Mouse (Mus musculus): Measurements from ENCODE around the gene Hsd17b2.

Gene Hsd17b2

GRCm38 (mm10) chr8:117772126-117772525, 70.4 kb downstream of the Hsd17b2 start:
- in situ Hi-C loops (cut with MboI, MseI), result loop anchor here (5.0 kb wide), 1 partner anchor 90 kb away; no protein-coding TSS in a partner anchor

GRCm38 (mm10) chr8:117772597-117772996, 70.9 kb downstream of the Hsd17b2 start:
- in situ Hi-C loops (cut with MboI, MseI), result loop anchor here (5.0 kb wide), 1 partner anchor 90 kb away; no protein-coding TSS in a partner anchor

GRCm38 (mm10) chr8:117775626-117776025, 73.9 kb downstream of the Hsd17b2 start:
- in situ Hi-C loops (cut with MboI, MseI), result no loop called here

GRCm38 (mm10) chr8:117776075-117776474, 74.4 kb downstream of the Hsd17b2 start:
- in situ Hi-C loops (cut with MboI, MseI), result no loop called here

GRCm38 (mm10) chr8:117778531-117779322, 77.0 kb downstream of the Hsd17b2 start:
- in situ Hi-C loops (cut with MboI, MseI), result no loop called here

GRCm38 (mm10) chr8:117779344-117779743, 77.6 kb downstream of the Hsd17b2 start:
- in situ Hi-C loops (cut with MboI, MseI), result no loop called here

GRCm38 (mm10) chr8:117781375-117782129, 79.8 kb downstream of the Hsd17b2 start:
- in situ Hi-C loops (cut with MboI, MseI), result no loop called here

- in situ Hi-C loops (cut with MboI, MseI), result no loop called here
Observed at GRCm38 (mm10) chr8:117783021-117783420, 81.3 kb downstream of the Hsd17b2 start.

- in situ Hi-C loops (cut with MboI, MseI), result no loop called here
Observed at GRCm38 (mm10) chr8:117786428-117786827, 84.7 kb downstream of the Hsd17b2 start.

GRCm38 (mm10) chr8:117792616-117793144, 91.0 kb downstream of the Hsd17b2 start:
- in situ Hi-C loops (cut with MboI, MseI), result loop anchor here (10.0 kb wide), 1 partner anchor 1058 kb away; the partner anchor contains the start of gene Cdyl2

GRCm38 (mm10) chr8:117794581-117794980, 92.9 kb downstream of the Hsd17b2 start:
- in situ Hi-C loops (cut with MboI, MseI), result loop anchor here (10.0 kb wide), 1 partner anchor 1060 kb away; the partner anchor contains the start of gene Cdyl2

GRCm38 (mm10) chr8:117796464-117796863, 94.8 kb downstream of the Hsd17b2 start:
- in situ Hi-C loops (cut with MboI, MseI), result loop anchor here (10.0 kb wide), 1 partner anchor 1062 kb away; the partner anchor contains the start of gene Cdyl2

GRCm38 (mm10) chr8:117798066-117798465, 96.4 kb downstream of the Hsd17b2 start:
- in situ Hi-C loops (cut with MboI, MseI), result loop anchor here (10.0 kb wide), 1 partner anchor 1063 kb away; the partner anchor contains the start of gene Cdyl2

GRCm38 (mm10) chr8:117801443-117802298, 100.0 kb downstream of the Hsd17b2 start, which contains the start of gene Mphosph6:
TSS of gene Mphosph6 (minus strand) at chr8:117801943.
- in situ Hi-C loops (cut with MboI, MseI), result no loop called here

- in situ Hi-C loops (cut with MboI, MseI), result no loop called here
Observed at GRCm38 (mm10) chr8:117802299-117802689, 100.6 kb downstream of the Hsd17b2 start.

- in situ Hi-C loops (cut with MboI, MseI), result no loop called here
Observed at GRCm38 (mm10) chr8:117805419-117805818, 103.7 kb downstream of the Hsd17b2 start.
